Mouse (Mus musculus): ENCODE data around the gene Gm2381. TPM values are rescaled to one million over a fixed set of nuclear protein-coding genes. Genes with fewer than 3 reads are reported as not detected.
"Not testable (repeated sequence)": the region's sequence is repeated elsewhere in the genome, so short reads cannot be mapped to it uniquely, and the experiment has no call there.

Gm2381 gene
- under 1 TPM; 0.07 to 0.16 TPM for total RNA-seq (2021)

- not testable (repeated sequence) for DNase-seq (ENCODE audit: extremely low spot score in 1 of 2, low spot score in 1 of 2)
Measured at GRCm38 (mm10) chr7:42866801-42867458, at the start of gene Gm2381. Gm2381 (minus strand) TSS chr7:42867234.

GRCm38 (mm10) chr7:42898067-42898466 lies 31.0 kb upstream of the Gm2381 start:
- DNase-seq (ENCODE audit: extremely low spot score in 1 of 2, low spot score in 1 of 2), result not testable (repeated sequence)

DNA sequence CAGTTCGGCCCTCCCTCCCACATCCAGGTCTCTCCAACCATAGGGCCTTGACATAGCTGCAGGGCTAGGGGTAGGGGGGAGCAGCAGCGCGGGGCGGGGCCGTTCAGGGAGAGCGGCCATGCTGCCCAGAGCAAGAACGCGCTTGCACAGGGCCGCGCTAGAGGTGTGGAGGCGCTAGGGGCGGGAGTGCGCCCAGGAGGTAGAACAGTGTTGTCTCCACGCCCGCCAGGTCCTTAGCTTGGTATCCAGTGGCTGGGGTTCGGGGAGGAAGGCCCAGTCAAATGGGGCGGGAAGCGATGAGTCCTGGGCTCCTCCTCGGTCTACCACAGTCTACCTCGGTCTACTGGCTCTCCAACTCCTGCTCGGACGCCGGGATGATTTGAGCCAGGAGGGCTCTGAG lies 11.1 kb upstream of the Gm2381 start:
- no peak for DNase-seq (ENCODE audit: extremely low spot score in 1 of 2, low spot score in 1 of 2)

DNA sequence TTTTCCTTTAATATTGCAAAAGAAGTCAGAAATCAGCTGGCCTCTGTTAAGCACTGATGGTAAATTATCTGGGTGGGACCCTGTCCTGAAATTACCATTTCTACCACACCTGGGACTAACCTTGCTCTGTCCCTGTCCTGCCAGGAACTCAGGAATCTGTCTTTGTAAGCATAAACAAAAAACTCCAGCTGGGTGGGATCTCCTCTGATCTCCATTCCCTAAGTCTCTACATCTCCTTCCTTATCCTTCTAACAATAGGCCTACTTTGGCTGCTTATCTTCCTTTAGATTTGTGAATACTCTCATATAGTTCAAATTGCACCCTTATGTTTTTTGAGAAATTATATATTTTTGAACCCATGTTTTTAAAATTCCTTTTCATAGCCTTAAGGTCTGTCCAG lies 28.7 kb downstream of the Gm2381 start:
- DNase-seq (ENCODE audit: extremely low spot score in 1 of 2, low spot score in 1 of 2), result not testable (repeated sequence)

DNA sequence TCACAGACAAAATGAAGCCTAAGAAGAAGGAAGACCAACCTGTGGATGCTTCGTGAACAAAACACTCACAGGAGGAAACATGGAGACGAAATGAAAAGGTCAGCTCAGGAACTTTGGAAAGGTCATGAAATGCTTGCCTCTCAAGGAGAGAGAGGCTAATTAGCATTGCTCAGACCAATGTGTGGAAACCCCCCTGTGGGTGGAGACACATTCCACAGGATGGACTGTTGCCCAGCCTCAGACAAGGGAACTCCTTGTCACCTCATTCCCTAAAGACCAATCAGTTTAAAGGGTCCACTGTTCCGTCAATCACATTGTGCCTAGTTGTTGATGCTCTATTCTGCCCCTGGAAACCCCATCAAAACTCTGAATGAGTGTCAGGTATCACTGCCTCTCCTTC lies 34.8 kb downstream of the Gm2381 start:
- DNase-seq (ENCODE audit: extremely low spot score in 1 of 2, low spot score in 1 of 2), result no peak

- DNase-seq (ENCODE audit: extremely low spot score in 1 of 2, low spot score in 1 of 2), result not testable (repeated sequence)
Measured at GRCm38 (mm10) chr7:42793425-42793824, 73.6 kb downstream of the Gm2381 start, which contains the start of gene Vmn2r62. Vmn2r62 (minus strand) TSS chr7:42793525.

Other genes with a start within 250 kb of the Gm2381 start
- gene Zfp976, start 224.6 kb downstream of the Gm2381 start, total RNA-seq (2021), result 1 to 10 TPM; 4.0 TPM
- 1 to 10 TPM; 5.8 to 7.4 TPM for gene Zfp975, start 174.5 kb downstream of the Gm2381 start, total RNA-seq (2021)
- not detected for gene Gm17067, start 140.2 kb downstream of the Gm2381 start, total RNA-seq (2021)
- not detected for gene Vmn2r62, start 73.7 kb downstream of the Gm2381 start, total RNA-seq (2021)
- not detected for gene Vmn2r63, start 66.6 kb upstream of the Gm2381 start, total RNA-seq (2021)
- gene Gm9268, start 151.5 kb upstream of the Gm2381 start, total RNA-seq (2021), result not detected
- not detected for gene Zfp936, start 247.0 kb upstream of the Gm2381 start, total RNA-seq (2021)

Measured in layer of hippocampus, postnatal 25 days (tissue).